Mouse (Mus musculus): ENCODE results near the gene Nr5a2.

Nr5a2 gene

GRCm38 (mm10) chr1:136910144-136910543 lies 50.1 kb downstream of the Nr5a2 start:
- in situ Hi-C loops (cut with MboI, MseI) = no loop called here

- in situ Hi-C loops (cut with MboI, MseI) = no loop called here
Measured at GRCm38 (mm10) chr1:136909494-136910037, 50.7 kb downstream of the Nr5a2 start.

GRCm38 (mm10) chr1:136898130-136898529 lies 62.1 kb downstream of the Nr5a2 start:
- in situ Hi-C loops (cut with MboI, MseI) = no loop called here

- in situ Hi-C loops (cut with MboI, MseI) = no loop called here
Measured at GRCm38 (mm10) chr1:136896351-136896750, 63.9 kb downstream of the Nr5a2 start.

- in situ Hi-C loops (cut with MboI, MseI) = no loop called here
Measured at GRCm38 (mm10) chr1:136895877-136896276, 64.4 kb downstream of the Nr5a2 start.

- in situ Hi-C loops (cut with MboI, MseI) = no loop called here
Measured at GRCm38 (mm10) chr1:136894753-136895152, 65.5 kb downstream of the Nr5a2 start.

- in situ Hi-C loops (cut with MboI, MseI) = no loop called here
Measured at GRCm38 (mm10) chr1:136893162-136893561, 67.1 kb downstream of the Nr5a2 start.

- in situ Hi-C loops (cut with MboI, MseI) = no loop called here
Measured at GRCm38 (mm10) chr1:136890439-136890838, 69.8 kb downstream of the Nr5a2 start.

- in situ Hi-C loops (cut with MboI, MseI) = no loop called here
Measured at GRCm38 (mm10) chr1:136888704-136889103, 71.5 kb downstream of the Nr5a2 start.

GRCm38 (mm10) chr1:136886678-136887077 lies 73.6 kb downstream of the Nr5a2 start:
- in situ Hi-C loops (cut with MboI, MseI) = no loop called here

GRCm38 (mm10) chr1:136883458-136884174 lies 76.6 kb downstream of the Nr5a2 start:
- in situ Hi-C loops (cut with MboI, MseI) = loop anchor here (5.0 kb wide), 1 partner anchor 331 kb away; no protein-coding TSS in a partner anchor

GRCm38 (mm10) chr1:136880260-136880659 lies 80.0 kb downstream of the Nr5a2 start:
- in situ Hi-C loops (cut with MboI, MseI) = loop anchor here (5.0 kb wide), 1 partner anchor 328 kb away; no protein-coding TSS in a partner anchor

- in situ Hi-C loops (cut with MboI, MseI) = no loop called here
Measured at GRCm38 (mm10) chr1:136875006-136875405, 85.2 kb downstream of the Nr5a2 start.

- in situ Hi-C loops (cut with MboI, MseI) = no loop called here
Measured at GRCm38 (mm10) chr1:136868955-136869354, 91.3 kb downstream of the Nr5a2 start.

- in situ Hi-C loops (cut with MboI, MseI) = no loop called here
Measured at GRCm38 (mm10) chr1:136868285-136868684, 92.0 kb downstream of the Nr5a2 start.

GRCm38 (mm10) chr1:136866481-136867092 lies 93.7 kb downstream of the Nr5a2 start:
- in situ Hi-C loops (cut with MboI, MseI) = no loop called here

GRCm38 (mm10) chr1:136863209-136863608 lies 97.0 kb downstream of the Nr5a2 start:
- in situ Hi-C loops (cut with MboI, MseI) = no loop called here

GRCm38 (mm10) chr1:136859454-136859853 lies 100.8 kb downstream of the Nr5a2 start:
- in situ Hi-C loops (cut with MboI, MseI) = no loop called here

- in situ Hi-C loops (cut with MboI, MseI) = no loop called here
Measured at GRCm38 (mm10) chr1:136858724-136859123, 101.5 kb downstream of the Nr5a2 start.

- in situ Hi-C loops (cut with MboI, MseI) = no loop called here
Measured at GRCm38 (mm10) chr1:136856104-136856503, 104.1 kb downstream of the Nr5a2 start.

- in situ Hi-C loops (cut with MboI, MseI) = no loop called here
Measured at GRCm38 (mm10) chr1:136848791-136849190, 111.5 kb downstream of the Nr5a2 start.

GRCm38 (mm10) chr1:136846081-136846480 lies 114.2 kb downstream of the Nr5a2 start:
- in situ Hi-C loops (cut with MboI, MseI) = no loop called here

- in situ Hi-C loops (cut with MboI, MseI) = no loop called here
Measured at GRCm38 (mm10) chr1:136845341-136845740, 114.9 kb downstream of the Nr5a2 start.

Measured in regulatory T cell (primary cell).